Mouse (Mus musculus) c-Kit-positive CD71-positive TER-119-positive erythroid progenitor cells, embryonic 14.5 days (primary cell): ENCODE measurements at regions not wholly inside any gene's neighbourhood (a gene's known extent, or its start where the extent isn't known, plus 50 kb on each side); places are given as distances from the start of the nearest gene placed in this dataset.

Source experiments
- DNase-seq: peaks from one replicate; pipeline ENCODE4 v3.0.0-alpha.2; 2013; ENCODE audit warnings: low spot score

DNA sequence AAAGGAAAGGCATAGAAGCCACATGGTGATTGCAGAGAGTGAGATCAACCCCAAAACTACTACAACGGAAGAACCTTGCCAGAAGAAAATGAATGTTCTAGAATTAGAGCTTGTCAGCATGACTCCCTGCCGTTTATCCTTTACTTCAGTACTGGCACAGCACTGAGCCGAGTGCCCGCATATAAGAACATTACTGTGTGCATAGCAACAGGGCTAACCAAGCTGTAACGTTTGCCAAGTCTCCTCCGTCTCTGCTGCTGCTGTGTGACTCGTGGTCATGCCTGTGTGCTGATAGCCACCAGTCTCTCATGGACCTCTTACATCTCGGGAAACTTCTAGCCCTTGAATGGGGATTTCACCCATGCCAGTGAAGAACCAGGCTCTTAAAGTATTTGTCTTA lies 228.1 kb upstream of the Zdhhc25 start:
- DNase-seq, result no peak

- DNase-seq, result no peak
Measured at GRCm38 (mm10) chr15:88373923-88374322, 226.2 kb upstream of the Zdhhc25 start.

GRCm38 (mm10) chr15:88379342-88379741 lies 220.8 kb upstream of the Zdhhc25 start:
- no peak for DNase-seq

DNA sequence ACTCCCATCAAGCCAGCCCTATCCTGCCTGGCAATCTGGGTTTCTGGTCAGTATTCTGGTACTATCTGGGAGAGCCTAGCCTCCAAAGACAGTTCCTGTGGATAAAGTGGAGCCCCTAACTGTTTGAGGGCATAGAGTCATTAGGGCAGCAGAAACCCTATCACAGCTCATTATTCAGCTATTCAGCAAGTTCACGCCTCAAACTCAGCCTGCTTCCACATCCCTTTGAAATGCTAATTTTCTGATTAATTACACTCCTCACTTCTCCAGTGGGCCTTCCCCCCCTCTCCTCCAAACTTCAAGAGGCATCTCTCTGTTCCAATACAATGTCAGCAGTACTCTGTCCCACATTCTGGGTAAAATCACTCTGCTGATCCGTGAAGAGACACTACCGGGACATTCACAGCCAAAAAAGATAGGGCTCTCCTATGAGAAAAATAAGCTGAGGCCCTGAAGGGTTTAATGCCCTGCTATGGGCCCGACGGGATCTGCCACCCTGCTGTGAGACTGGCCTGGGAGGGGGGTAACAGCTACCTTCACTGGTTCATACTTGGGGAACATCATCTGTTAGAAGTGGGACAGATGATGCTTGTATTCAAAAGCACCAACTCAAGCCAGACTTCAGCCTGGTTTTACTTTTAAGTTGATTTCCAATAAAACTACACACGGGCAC lies 220.0 kb upstream of the Zdhhc25 start:
- DNase-seq, result no peak

GRCm38 (mm10) chr15:88381419-88381818 lies 218.7 kb upstream of the Zdhhc25 start:
- no peak for DNase-seq

GRCm38 (mm10) chr15:88385943-88386342 lies 214.2 kb upstream of the Zdhhc25 start:
- DNase-seq, result no peak

- no peak for DNase-seq
Measured at GRCm38 (mm10) chr15:88386711-88387110, 213.4 kb upstream of the Zdhhc25 start.

DNA sequence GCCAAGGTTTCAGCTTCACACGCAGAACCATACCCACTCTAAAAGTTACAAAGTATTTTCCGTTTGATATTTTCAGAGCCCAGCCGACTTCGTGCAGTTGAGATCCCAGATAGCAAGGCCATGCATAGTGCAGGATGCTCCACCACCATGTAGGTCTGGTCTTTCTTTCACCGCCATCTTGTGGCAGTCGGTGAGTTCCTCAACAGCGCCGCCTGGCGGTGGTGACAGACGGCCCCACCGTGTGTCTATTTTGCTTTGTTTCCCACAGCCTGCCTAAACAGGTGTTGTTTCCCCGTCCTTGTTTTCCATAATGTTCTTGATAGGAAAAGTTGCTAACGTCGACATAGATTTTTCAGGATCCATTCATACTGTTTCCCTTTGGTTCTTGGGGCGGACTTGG lies 208.3 kb upstream of the Zdhhc25 start:
- DNase-seq, result no peak

DNA sequence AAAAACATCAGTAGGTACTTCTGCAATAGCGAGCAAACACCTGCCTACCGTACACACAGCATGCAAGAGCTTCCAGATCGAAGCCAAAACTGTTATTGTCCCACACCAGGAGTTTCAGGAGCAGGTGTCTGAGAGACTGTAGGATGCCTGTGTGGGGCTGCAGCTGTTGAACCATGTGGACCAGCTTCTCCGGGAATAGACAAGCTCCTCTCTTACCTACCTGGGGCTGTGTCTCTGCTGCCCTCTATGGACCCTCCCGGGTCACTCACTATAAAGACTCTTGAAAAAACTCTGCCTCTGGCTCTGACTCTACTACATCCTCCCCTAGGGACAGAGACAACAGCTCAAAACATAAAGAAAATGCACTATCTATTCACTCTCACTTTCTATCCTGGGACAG lies 201.0 kb upstream of the Zdhhc25 start:
- DNase-seq, result no peak

GRCm38 (mm10) chr15:88399989-88400388 lies 200.1 kb upstream of the Zdhhc25 start:
- no peak for DNase-seq

- no peak for DNase-seq
Measured at GRCm38 (mm10) chr15:88400787-88401186, 199.3 kb upstream of the Zdhhc25 start.

DNA sequence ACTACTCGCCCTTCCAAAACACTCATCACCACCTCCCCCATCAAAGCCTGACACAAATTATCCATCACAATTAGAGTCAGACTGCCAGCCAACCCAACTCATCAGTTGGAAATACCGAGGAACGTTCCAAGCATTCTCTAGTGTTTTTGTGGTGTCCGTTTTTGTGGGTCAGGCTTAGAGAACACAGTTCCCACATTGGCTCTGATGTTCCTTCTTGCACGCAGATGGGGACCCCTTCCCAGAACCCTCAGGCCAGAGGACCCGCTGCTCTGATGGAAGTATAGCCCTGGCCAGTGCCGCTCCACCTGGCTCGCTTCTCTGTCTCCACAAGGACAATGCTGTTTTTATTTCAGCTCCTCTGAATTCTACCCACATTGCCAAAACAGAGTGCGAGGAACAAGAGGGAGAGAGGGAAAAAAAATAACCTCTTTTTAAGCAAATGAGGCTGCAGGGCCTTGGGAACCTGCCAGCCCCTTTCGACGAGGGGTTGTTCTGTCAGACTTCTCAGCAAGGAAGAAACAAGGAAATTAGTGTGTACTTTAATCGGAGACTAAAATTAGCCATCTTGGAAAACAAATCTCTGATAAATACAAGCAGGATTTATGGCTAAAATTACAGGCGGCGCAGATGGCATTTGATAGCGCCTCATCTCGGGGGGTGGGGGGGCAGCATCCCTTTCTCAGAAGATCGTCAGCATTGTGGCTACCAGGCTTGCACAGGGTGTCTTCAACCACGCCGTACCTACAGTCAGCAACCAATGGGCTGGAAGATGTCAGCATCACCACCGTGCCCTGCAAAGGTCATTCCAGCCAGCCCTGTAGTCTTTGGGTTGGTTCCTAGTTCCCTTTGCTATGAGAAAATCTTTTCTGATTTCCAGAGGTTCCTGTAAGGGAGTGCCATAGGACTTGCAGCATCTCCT lies 191.4 kb upstream of the Zdhhc25 start:
- no peak for DNase-seq

DNA sequence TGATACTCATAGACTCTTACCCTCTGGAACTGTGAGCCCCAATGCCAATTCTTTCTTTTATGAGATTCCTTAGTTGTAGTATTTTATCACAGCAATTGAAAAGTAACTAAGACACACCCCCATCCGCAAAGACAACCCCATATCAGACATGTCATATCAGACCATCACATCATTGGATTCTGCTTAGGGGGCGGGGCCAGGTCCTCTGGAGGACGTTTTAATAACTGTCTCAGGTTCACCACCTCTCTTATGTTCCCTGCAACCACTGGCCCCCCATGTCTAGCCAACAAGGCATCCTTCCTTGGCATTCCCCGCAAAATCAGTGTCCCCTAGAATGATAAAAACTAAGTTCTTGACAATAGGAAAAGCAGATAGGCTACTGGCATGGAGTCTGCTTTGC lies 185.9 kb upstream of the Zdhhc25 start:
- no peak for DNase-seq

DNA sequence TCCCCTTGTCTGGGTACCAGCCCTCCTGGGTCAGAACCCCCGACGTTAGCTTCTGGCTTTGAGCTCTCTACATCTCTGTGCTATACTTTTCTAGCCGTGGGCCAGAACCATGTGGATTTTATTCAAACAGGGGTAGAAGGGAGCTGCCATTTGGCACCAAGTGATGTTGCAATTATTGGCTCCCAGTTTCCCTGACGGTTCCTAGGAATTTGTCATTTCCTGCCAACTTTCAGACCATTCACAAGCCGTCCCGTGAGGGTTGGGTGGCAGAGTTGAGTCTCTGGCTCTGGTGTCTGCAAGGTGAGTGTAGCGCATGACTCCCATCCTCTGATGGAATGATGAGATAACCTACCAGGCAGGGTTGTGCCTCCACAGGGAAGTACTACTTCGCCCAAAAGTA lies 181.2 kb upstream of the Zdhhc25 start:
- no peak for DNase-seq

- no peak for DNase-seq
Measured at GRCm38 (mm10) chr15:88428441-88428840, 171.7 kb upstream of the Zdhhc25 start.

GRCm38 (mm10) chr15:88430941-88431340 lies 169.2 kb upstream of the Zdhhc25 start:
- no peak for DNase-seq

DNA sequence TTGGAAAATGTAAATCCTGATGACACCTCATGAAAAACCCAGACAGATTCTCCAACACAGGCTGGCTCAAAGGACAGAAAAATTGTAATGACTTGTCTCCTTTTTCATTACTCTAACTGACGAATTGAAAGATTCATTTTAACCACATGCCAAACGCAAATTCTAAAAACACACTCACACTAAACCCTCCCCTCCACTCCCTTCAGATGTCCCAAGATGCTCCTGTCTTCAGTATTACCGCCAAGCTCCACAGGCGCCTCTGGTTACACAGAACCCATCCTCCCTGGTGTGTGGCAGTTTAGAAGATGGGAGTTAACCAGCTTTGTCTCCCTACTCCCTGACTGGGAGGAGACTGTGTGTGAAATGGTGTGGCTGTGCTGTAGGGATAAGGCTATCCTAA lies 151.8 kb upstream of the Zdhhc25 start:
- DNase-seq, result no peak

- DNase-seq, result no peak
Measured at GRCm38 (mm10) chr15:88451241-88451640, 148.9 kb upstream of the Zdhhc25 start.

GRCm38 (mm10) chr15:88468107-88468506 lies 132.0 kb upstream of the Zdhhc25 start:
- DNase-seq, result no peak

GRCm38 (mm10) chr15:88468810-88469209 lies 131.3 kb upstream of the Zdhhc25 start:
- no peak for DNase-seq

GRCm38 (mm10) chr15:88469508-88470455 lies 130.3 kb upstream of the Zdhhc25 start:
- DNase-seq, result no peak
